Mouse (Mus musculus) CH12.LX (cell line): Measurements from ENCODE around the gene Dmkn. TPM values are rescaled to one million over a fixed set of nuclear protein-coding genes. Genes with fewer than 3 reads are reported as not detected.

Source experiments
- DNase-seq: peaks from one replicate; pipeline ENCODE4 v3.0.0-alpha.2; 2013; ENCODE audit errors: extremely low read depth
- H3K27ac ChIP-seq: 2 replicates; pipeline ENCODE4 v1.5.1; 2012; ENCODE audit warnings: low read depth, mild to moderate bottlenecking, control low read depth, moderate library complexity; ENCODE audit not compliant: insufficient read depth
- H3K27me3 ChIP-seq: replicated peaks from 2 replicates; pipeline ENCODE3; 2012; ENCODE audit warnings: inconsistent platforms
- H3K36me3 ChIP-seq, 2 experiments: replicated peaks in 1 of 2; 2 replicates each; pipeline versions ENCODE3 to v1.6.1; 2012; ENCODE audit warnings: inconsistent platforms in 1 of 2, low read length in 1 of 2, mild to moderate bottlenecking in 1 of 2, mixed read lengths in 1 of 2, moderate library complexity in 1 of 2; ENCODE audit not compliant: control insufficient read depth in 1 of 2, insufficient read depth in 1 of 2
- H3K4me1 ChIP-seq, 2 experiments: 2 replicates each; pipeline ENCODE4 v1.6.1; 2012; ENCODE audit warnings: inconsistent platforms in 1 of 2, moderate library complexity in 1 of 2; ENCODE audit not compliant: insufficient read depth in 2 of 2, control insufficient read depth in 1 of 2
- H3K4me2 ChIP-seq: 2 replicates; pipeline ENCODE4 v1.6.1; 2012; ENCODE audit warnings: low read depth, mild to moderate bottlenecking, control low read depth; ENCODE audit not compliant: poor library complexity, insufficient read depth, severe bottlenecking
- H3K4me3 ChIP-seq, 3 experiments: fragments of 150-350 bp in 1 of 3; sonication (generic) in 1 of 3; replicated peaks in 1 of 3; 2 replicates each; pipeline versions ENCODE3 to v1.5.1; 2011 to 2012; ENCODE audit warnings: low read depth in 2 of 3, low read length in 2 of 3, mild to moderate bottlenecking in 2 of 3, moderate library complexity in 2 of 3, control low read depth in 1 of 3, improper control_type of control experiment in 1 of 3, inconsistent platforms in 1 of 3, mixed read lengths in 1 of 3; ENCODE audit not compliant: poor library complexity in 1 of 3
- H3K79me2 ChIP-seq: replicated peaks from 2 replicates; pipeline ENCODE4 v1.6.1; 2012; ENCODE audit warnings: mild to moderate bottlenecking, moderate library complexity; ENCODE audit not compliant: control insufficient read depth, poor library complexity, insufficient read depth, severe bottlenecking; ENCODE audit errors: extremely low read depth
- H3K9ac ChIP-seq: 2 replicates; pipeline ENCODE4 v1.6.1; 2012; ENCODE audit warnings: low read depth, mild to moderate bottlenecking, control low read depth, moderate library complexity; ENCODE audit not compliant: insufficient read depth
- H3K9me3 ChIP-seq: replicated peaks from 2 replicates; pipeline ENCODE3; 2012; ENCODE audit warnings: low read length, inconsistent platforms, mixed read lengths
- BHLHE40 ChIP-seq: IDR thresholded peaks from 2 replicates; pipeline ENCODE4 v1.6.1; 2011; ENCODE audit warnings: mild to moderate bottlenecking, low read depth, low read length, improper control_type of control experiment
- CHD1 ChIP-seq: IDR thresholded peaks from 2 replicates; pipeline ENCODE4 v1.6.1; 2012; ENCODE audit warnings: low read depth, low read length, improper control_type of control experiment, inconsistent platforms
- CHD2 ChIP-seq: IDR thresholded peaks from 2 replicates; pipeline ENCODE4 v1.6.1; 2011; ENCODE audit warnings: low read length, improper control_type of control experiment
- CTCF ChIP-seq, 2 experiments: IDR thresholded peaks in 1 of 2; conservative IDR thresholded peaks in 1 of 2; 2 replicates each; pipeline ENCODE4 v1.5.1; 2011 to 2012; ENCODE audit warnings: low read depth in 2 of 2, low read length in 2 of 2, improper control_type of control experiment in 1 of 2, inconsistent platforms in 1 of 2, mild to moderate bottlenecking in 1 of 2, moderate library complexity in 1 of 2
- E2F4 ChIP-seq: IDR thresholded peaks from 2 replicates; pipeline ENCODE4 v1.6.1; 2011; ENCODE audit warnings: low read depth, low read length, improper control_type of control experiment; ENCODE audit not compliant: insufficient replicate concordance
- EP300 ChIP-seq: IDR thresholded peaks from 2 replicates; pipeline ENCODE4 v1.6.1; 2011; ENCODE audit warnings: low read length, improper control_type of control experiment
- HCFC1 ChIP-seq: IDR thresholded peaks from 2 replicates; pipeline ENCODE4 v1.6.1; 2012; ENCODE audit warnings: low read depth, mild to moderate bottlenecking, inconsistent platforms, low read length, improper control_type of control experiment
- JUND ChIP-seq: conservative IDR thresholded peaks from 2 replicates; pipeline ENCODE4 v1.6.1; 2011; ENCODE audit warnings: low read depth, low read length, improper control_type of control experiment
- KAT2A ChIP-seq: IDR thresholded peaks from 2 replicates; pipeline ENCODE4 v1.6.1; 2012; ENCODE audit warnings: low read length, improper control_type of control experiment, inconsistent platforms; ENCODE audit not compliant: insufficient replicate concordance
- MAFK ChIP-seq: IDR thresholded peaks from 2 replicates; pipeline ENCODE4 v1.6.1; 2011; ENCODE audit warnings: low read length, improper control_type of control experiment; ENCODE audit not compliant: insufficient replicate concordance
- MAX ChIP-seq: IDR thresholded peaks from 2 replicates; pipeline ENCODE4 v1.6.1; 2011; ENCODE audit warnings: low read length, improper control_type of control experiment
- MAZ ChIP-seq: IDR thresholded peaks from 2 replicates; pipeline ENCODE4 v1.6.1; 2012; ENCODE audit warnings: low read depth, mild to moderate bottlenecking, inconsistent platforms, low read length, improper control_type of control experiment, moderate library complexity
- MEF2A ChIP-seq: IDR thresholded peaks from 2 replicates; pipeline ENCODE4 v1.6.1; 2014; ENCODE audit warnings: low read depth, mild to moderate bottlenecking, inconsistent platforms, low read length, improper control_type of control experiment, borderline replicate concordance
- MYC ChIP-seq: IDR thresholded peaks from 2 replicates; pipeline ENCODE4 v1.6.1; 2011; ENCODE audit warnings: low read depth, mild to moderate bottlenecking, improper control_type of control experiment, low read length
- NELFE ChIP-seq: IDR thresholded peaks from 2 replicates; pipeline ENCODE4 v1.6.1; 2011; ENCODE audit warnings: low read depth, low read length, improper control_type of control experiment
- NRF1 ChIP-seq: IDR thresholded peaks from 2 replicates; pipeline ENCODE4 v1.6.1; 2014; ENCODE audit warnings: low read depth, mild to moderate bottlenecking, inconsistent platforms, low read length, improper control_type of control experiment, moderate library complexity
- POLR2AphosphoS2 ChIP-seq: IDR thresholded peaks from 2 replicates; pipeline ENCODE4 v1.6.1; 2011; ENCODE audit warnings: low read depth, low read length, improper control_type of control experiment
- RAD21 ChIP-seq: IDR thresholded peaks from 2 replicates; pipeline ENCODE4 v1.6.1; 2011; ENCODE audit warnings: low read depth, mild to moderate bottlenecking, low read length, improper control_type of control experiment, moderate library complexity
- RCOR1 ChIP-seq: conservative IDR thresholded peaks from 2 replicates; pipeline ENCODE4 v1.6.1; 2012; ENCODE audit warnings: low read depth, mild to moderate bottlenecking, inconsistent platforms, low read length, improper control_type of control experiment
- SIN3A ChIP-seq: IDR thresholded peaks from 2 replicates; pipeline ENCODE4 v1.6.1; 2012; ENCODE audit warnings: low read length, improper control_type of control experiment, inconsistent platforms
- SMC3 ChIP-seq: IDR thresholded peaks from 2 replicates; pipeline ENCODE4 v1.6.1; 2011; ENCODE audit warnings: low read depth, low read length, improper control_type of control experiment
- TBP ChIP-seq: conservative IDR thresholded peaks from 2 replicates; pipeline ENCODE4 v1.6.1; 2011; ENCODE audit warnings: low read depth, low read length, improper control_type of control experiment
- UBTF ChIP-seq: IDR thresholded peaks from 2 replicates; pipeline ENCODE4 v1.6.1; 2012; ENCODE audit warnings: low read depth, mild to moderate bottlenecking, inconsistent platforms, low read length, improper control_type of control experiment, moderate library complexity
- USF2 ChIP-seq: conservative IDR thresholded peaks from 2 replicates; pipeline ENCODE4 v1.6.1; 2011; ENCODE audit warnings: low read depth, low read length, improper control_type of control experiment
- ZC3H11A ChIP-seq: IDR thresholded peaks from 2 replicates; pipeline ENCODE4 v1.6.1; 2012; ENCODE audit warnings: low read depth, mild to moderate bottlenecking, inconsistent platforms, low read length, improper control_type of control experiment
- ZKSCAN1 ChIP-seq: IDR thresholded peaks from 2 replicates; pipeline ENCODE4 v1.6.1; 2012; ENCODE audit warnings: low read depth, inconsistent platforms, low read length, improper control_type of control experiment, borderline replicate concordance
- ZMIZ1 ChIP-seq: IDR thresholded peaks from 2 replicates; pipeline ENCODE4 v1.6.1; 2012; ENCODE audit warnings: low read depth, mild to moderate bottlenecking, inconsistent platforms, low read length, improper control_type of control experiment
- dilution Hi-C: fragments of 300-500 bp; cut with MboI; formaldehyde crosslinking; loops from 2 replicates; pipeline ENCODE4 v1.14.3; 2020; ENCODE audit warnings: low sequenced_read_pairs; ENCODE audit not compliant: extremely low pct_unique_long_range_greater_than_20kb, extremely low pct_ligation_motif_present
- in situ Hi-C: fragments of 300-500 bp; cut with MboI; formaldehyde crosslinking; loops from 3 replicates; pipeline ENCODE4 v1.14.3; 2019; ENCODE audit warnings: low sequenced_read_pairs, low pct_ligation_motif_present, low pct_unique_long_range_greater_than_20kb, mixed read lengths
- polyA plus RNA-seq: library from polyadenylated mRNA; unstranded; fragments of >175 nt; gene quantifications from 2 replicates; pipeline ENCODE4 v1.2.1, GENCODE M21; 2012; ENCODE audit warnings: low read depth; ENCODE audit not compliant: insufficient read length
- total RNA-seq, 2 experiments: library from RNA; depleted of rRNA; stranded (reverse); fragments of 300-350 nt in 1 of 2; fragments of >200 nt in 1 of 2; gene quantifications; 2 replicates each; pipeline ENCODE4 v1.2.3; 2012 to 2014

Gene Dmkn
- total and polyA plus RNA-seq, 3 experiments = not detected

DNA sequence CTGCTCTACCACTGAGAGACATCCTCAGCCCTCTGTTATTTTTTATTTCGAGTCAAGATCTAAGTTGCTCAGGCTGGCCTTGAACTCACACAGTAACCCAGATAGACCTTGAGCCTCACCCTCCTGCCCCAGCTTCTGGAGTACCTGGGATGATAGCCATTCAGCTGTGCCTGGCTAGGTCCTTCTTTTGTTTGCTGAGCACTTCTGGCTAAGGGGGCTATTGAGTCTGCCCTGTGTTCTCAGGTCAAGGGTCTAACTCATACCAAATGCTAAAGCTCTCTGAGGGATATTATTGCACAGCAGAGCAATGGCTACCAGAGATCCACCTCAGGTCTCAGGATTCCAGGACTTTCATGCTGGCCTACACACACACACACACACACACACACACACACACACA, 21.6 kb downstream of the Dmkn start:
- Histone ChIP-seq H3K4me2 (no peak overlapping the region), H3K27ac (no peak overlapping the region), H3K27me3 (no peaks in the 10 kb centered on the region), H3K4me1 (peaks cover 0 to 15% of the 10 kb centered on the region in 2 experiments; a peak in 2 of 4 replicates), H3K9me3 (no peaks in the 10 kb centered on the region), H3K4me3 (no peak overlapping the region), H3K9ac (no peak overlapping the region), H3K79me2 (no peaks in the 10 kb centered on the region), H3K36me3 (no peaks in the 10 kb centered on the region)
- in situ Hi-C loops (no loop called here), dilution Hi-C loops (no loop called here)
- DNase-seq = no peak
- no peak for TF ChIP-seq POLR2AphosphoS2
- no peak for TF ChIP-seq KAT2A
- TF ChIP-seq SIN3A = no peak
- no peak for TF ChIP-seq CTCF (conservative IDR thresholded peaks at IDR 0.05 in 1 of 2, IDR thresholded peaks at IDR 0.05 in 1 of 2; ENCODE audit: low read depth in 2 of 2, low read length in 2 of 2)
- no peak for TF ChIP-seq ZKSCAN1
- no peak for TF ChIP-seq MAFK
- no peak for TF ChIP-seq USF2
- no peak for TF ChIP-seq UBTF
- no peak for TF ChIP-seq SMC3
- TF ChIP-seq EP300 = no peak
- TF ChIP-seq E2F4 = no peak
- TF ChIP-seq ZMIZ1 = no peak
- no peak for TF ChIP-seq MAZ
- TF ChIP-seq RCOR1 = no peak

- H3K27ac ChIP-seq = no peak overlapping the region
- H3K4me2 ChIP-seq = no peak overlapping the region
- no peaks in the 10 kb centered on the region for H3K27me3 ChIP-seq
- dilution Hi-C loops = no loop called here
- in situ Hi-C loops = no loop called here
- H3K36me3 ChIP-seq = no peaks in the 10 kb centered on the region
- H3K9ac ChIP-seq = no peak overlapping the region
- DNase-seq = no peak
- TF ChIP-seq CTCF (conservative IDR thresholded peaks at IDR 0.05 in 1 of 2, IDR thresholded peaks at IDR 0.05 in 1 of 2; ENCODE audit: low read depth in 2 of 2, low read length in 2 of 2) (no peak), MAX (no peak), MEF2A (no peak), BHLHE40 (no peak), CHD2 (no peak), HCFC1 (no peak), JUND (no peak), NRF1 (no peak), USF2 (no peak), TBP (no peak), MAZ (no peak), RCOR1 (no peak), RAD21 (no peak), ZMIZ1 (no peak), NELFE (no peak), ZC3H11A (no peak), EP300 (no peak), CHD1 (no peak), MYC (no peak), UBTF (no peak)
- H3K4me3 ChIP-seq = no peak overlapping the region
- H3K9me3 ChIP-seq = no peaks in the 10 kb centered on the region
- peaks cover 0 to 15% of the 10 kb centered on the region in 2 experiments; a peak in 2 of 4 replicates for H3K4me1 ChIP-seq
- H3K79me2 ChIP-seq = no peaks in the 10 kb centered on the region
These were observed 22.4 kb downstream of the Dmkn start for GRCm38 (mm10) chr7:30785721-30786546.
